Mouse (Mus musculus) splenic B cell, adult 2 months (primary cell): ENCODE measurements around the gene Fam219b.

Source experiments
- DNase-seq: peaks from one replicate; pipeline ENCODE4 v3.0.0-alpha.2; 2011; ENCODE audit warnings: low read depth, low spot score
- H3K27me3 ChIP-seq: 2 replicates; pipeline ENCODE4 v1.6.1; 2012; ENCODE audit warnings: mild to moderate bottlenecking, low read length, moderate library complexity, mixed read lengths; ENCODE audit not compliant: control insufficient read depth, poor library complexity, insufficient read depth, severe bottlenecking
- H3K36me3 ChIP-seq: 2 replicates; pipeline ENCODE4 v1.6.1; 2012; ENCODE audit warnings: mild to moderate bottlenecking, low read length, moderate library complexity, mixed read lengths; ENCODE audit not compliant: control insufficient read depth, poor library complexity, insufficient read depth, severe bottlenecking

The Fam219b gene

DNA sequence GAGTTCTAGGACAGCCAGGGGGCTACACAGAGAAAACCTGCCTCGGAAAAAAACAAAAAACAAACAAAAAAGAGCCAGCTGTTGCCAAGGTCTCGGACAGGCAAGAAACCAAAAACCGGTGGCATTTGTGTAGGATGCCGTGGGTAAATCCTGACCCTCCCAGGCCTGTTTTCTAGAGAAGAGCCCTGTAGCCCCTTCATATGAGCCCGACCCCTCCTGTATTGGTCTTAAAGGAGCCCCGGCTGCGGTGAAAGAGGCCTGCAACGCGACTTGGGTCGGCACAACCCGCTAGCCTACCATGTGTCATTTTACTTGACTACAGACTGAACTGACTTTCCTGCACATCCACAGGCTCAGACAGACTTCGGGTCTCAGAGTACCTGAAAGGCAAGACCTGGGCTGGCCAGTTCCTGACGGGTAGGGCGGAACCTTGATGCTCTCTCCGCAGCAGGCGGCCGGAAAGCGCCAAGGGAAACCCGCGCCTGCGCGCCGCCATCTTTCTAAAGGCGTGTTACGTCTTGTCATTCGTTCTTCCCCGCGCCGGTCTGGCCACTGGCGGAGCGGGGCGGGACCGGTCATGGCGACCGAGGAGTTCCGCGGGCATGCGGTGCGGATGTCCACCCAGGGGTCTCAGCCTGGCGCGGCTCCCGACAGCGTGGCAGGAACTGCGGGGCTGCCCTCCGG lies at the start of gene Fam219b:
Fam219b (plus strand) TSS at position 485 of the 684 bp plus-strand sequence.
- Histone ChIP-seq H3K36me3 (peaks cover 7% of the 10 kb centered on the region; the same call in 1 of the 2 replicates), H3K27me3 (no peaks in the 10 kb centered on the region)
- peak; percentile 87 for DNase-seq

GRCm38 (mm10) chr9:57487807-57488206 lies 49.5 kb upstream of the Fam219b start:
- no peak for DNase-seq
- Histone ChIP-seq H3K36me3 (no peaks in the 10 kb centered on the region), H3K27me3 (no peaks in the 10 kb centered on the region)

GRCm38 (mm10) chr9:57493532-57493931 lies 43.8 kb upstream of the Fam219b start:
- no peak for DNase-seq
- no peaks in the 10 kb centered on the region for H3K36me3 ChIP-seq

GRCm38 (mm10) chr9:57494970-57495369 lies 42.4 kb upstream of the Fam219b start:
- no peaks in the 10 kb centered on the region for H3K36me3 ChIP-seq
- H3K27me3 ChIP-seq = no peaks in the 10 kb centered on the region
- no peak for DNase-seq

More at GRCm38 (mm10) chr9:57493532-57493931, 43.8 kb upstream of the Fam219b start:
- H3K27me3 ChIP-seq = no peaks in the 10 kb centered on the region

DNA sequence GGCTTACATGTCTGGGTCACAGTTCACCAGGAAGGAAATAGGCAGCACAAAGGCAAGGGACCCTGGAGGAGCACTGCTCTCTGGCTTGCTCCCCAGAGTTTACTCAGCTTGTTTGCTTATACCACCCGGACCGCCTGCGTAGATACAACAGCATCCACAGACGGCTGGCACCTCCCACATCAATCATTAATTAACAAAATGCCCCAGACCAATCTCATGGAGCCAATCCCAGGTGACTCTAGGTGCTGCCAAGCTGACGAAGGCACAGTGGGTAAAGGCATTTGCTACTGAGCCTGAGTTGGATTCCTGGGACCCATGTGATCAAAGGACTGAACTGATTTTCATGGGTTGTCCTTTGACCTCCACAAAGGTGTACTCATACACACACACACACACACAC lies 40.1 kb upstream of the Fam219b start:
- Histone ChIP-seq H3K27me3 (no peaks in the 10 kb centered on the region), H3K36me3 (no peaks in the 10 kb centered on the region)
- no peak for DNase-seq

DNA sequence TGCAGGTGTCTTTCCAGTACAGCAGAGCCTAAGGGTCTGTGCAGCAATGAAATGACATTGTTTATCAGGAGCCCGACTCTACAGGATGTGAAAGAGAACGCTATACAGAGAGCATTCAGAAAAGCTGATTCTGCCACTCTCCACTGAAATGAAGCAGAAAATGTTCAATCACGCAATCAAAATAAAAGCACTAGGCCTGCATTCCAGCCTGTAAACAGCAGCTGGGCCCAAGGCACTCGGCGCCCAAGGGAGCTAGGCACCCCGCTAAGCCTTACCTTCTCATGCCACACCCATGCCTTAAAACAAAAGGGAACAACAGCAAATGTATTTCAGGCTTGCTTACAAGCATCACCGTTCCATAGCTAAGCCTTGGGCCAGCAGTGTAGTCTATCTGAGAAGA lies 38.8 kb upstream of the Fam219b start:
- DNase-seq = no peak
- no peaks in the 10 kb centered on the region for H3K27me3 ChIP-seq
- no peaks in the 10 kb centered on the region for H3K36me3 ChIP-seq

GRCm38 (mm10) chr9:57501452-57501851 lies 35.9 kb upstream of the Fam219b start:
- H3K27me3 ChIP-seq = peaks cover 2% of the 10 kb centered on the region; the same call in 1 of the 2 replicates
- no peak for DNase-seq
- H3K36me3 ChIP-seq = no peaks in the 10 kb centered on the region

DNA sequence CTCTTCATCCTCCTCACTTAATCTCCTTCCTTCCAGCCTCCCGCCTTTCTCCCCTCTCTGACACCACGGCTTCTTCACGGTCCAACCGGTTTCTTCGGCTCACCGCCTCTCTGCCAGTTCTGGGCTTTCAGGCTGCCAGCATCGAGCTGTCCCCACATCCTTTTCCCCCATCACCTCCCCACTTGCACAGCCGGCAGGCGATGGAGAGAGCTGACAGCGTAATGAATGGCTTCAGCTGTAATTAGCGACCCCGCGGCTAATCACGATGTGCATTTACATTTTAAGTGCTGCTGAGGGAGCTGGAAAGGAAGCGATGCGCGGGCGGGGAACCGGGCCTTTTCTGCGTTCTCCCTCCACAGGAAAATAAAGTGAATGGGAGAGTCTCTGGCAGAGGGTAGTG lies 35.5 kb upstream of the Fam219b start:
- H3K27me3 ChIP-seq = peaks cover 2% of the 10 kb centered on the region; the same call in 1 of the 2 replicates
- no peaks in the 10 kb centered on the region for H3K36me3 ChIP-seq
- DNase-seq = no peak

DNA sequence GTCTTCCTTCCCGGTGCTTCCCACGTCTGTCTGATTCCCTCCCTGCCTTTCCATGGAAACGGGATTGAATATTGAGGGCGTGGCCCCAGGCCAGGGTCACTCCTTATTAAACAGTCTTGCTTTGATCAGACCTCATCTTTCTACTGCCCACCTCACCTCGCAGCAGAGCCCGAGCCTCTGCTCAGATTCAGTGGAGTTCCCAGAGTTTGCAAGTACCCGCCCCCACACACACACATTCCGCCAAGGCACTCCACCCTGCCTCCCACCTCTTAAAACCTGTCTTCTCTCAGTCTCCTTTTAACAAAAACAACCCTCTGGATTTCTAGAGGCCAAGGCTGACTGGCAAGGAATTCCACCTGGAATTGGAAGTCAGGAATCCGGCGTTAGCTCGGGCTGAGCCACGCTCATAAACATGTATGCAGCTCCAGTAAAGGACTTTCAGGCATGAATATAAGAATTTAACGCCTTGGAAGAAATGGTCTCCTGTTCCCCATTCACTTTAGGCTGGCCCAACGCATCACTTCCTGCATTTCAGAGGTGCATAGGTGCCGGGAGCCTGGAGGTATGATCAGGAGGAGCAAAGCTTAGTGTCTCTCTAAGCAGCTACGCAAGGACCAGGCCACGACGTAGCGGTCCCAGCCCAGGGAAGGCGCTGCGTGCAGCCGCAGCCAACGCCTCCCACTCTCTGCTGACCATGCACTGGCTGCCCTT lies 34.3 kb upstream of the Fam219b start:
- Histone ChIP-seq H3K27me3 (peaks cover 2% of the 10 kb centered on the region; the same call in 1 of the 2 replicates), H3K36me3 (no peaks in the 10 kb centered on the region)
- DNase-seq = no peak

- Histone ChIP-seq H3K36me3 (no peaks in the 10 kb centered on the region), H3K27me3 (peaks cover 2% of the 10 kb centered on the region; the same call in 1 of the 2 replicates)
- DNase-seq = no peak
Measured at GRCm38 (mm10) chr9:57503622-57504380, 33.5 kb upstream of the Fam219b start, which contains the start of gene Rpp25. TSS of gene Rpp25 (plus strand) at chr9:57504026.

- DNase-seq = peak; percentile 78
- no peaks in the 10 kb centered on the region for H3K36me3 ChIP-seq
- peaks cover 2% of the 10 kb centered on the region; the same call in 1 of the 2 replicates for H3K27me3 ChIP-seq
Measured at GRCm38 (mm10) chr9:57504381-57504700, 33.0 kb upstream of the Fam219b start.

- Histone ChIP-seq H3K27me3 (peaks cover 2% of the 10 kb centered on the region; the same call in 1 of the 2 replicates), H3K36me3 (no peaks in the 10 kb centered on the region)
- DNase-seq = no peak
Measured at GRCm38 (mm10) chr9:57504891-57505290, 32.4 kb upstream of the Fam219b start.

DNA sequence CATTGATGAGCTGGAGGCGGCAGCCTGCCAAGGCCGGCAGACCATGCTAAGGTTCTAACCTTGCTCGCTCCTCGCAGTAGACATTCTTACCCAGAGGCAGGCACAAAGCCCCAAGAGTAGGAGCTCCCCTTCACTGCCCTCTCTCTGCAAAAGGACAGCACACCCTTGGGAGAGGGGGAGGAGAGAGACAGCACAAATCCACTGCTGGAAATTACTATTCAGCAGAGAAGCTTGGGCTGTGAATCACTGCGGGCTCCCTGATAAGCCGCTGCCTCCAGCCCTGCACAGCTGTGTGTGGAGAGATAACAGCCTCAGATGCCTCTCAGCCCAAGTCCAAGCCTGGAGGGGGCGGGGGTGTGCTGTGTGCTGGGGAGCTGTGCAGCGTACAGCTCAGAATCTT lies 31.6 kb upstream of the Fam219b start:
- DNase-seq = no peak
- peaks cover 2% of the 10 kb centered on the region; the same call in 1 of the 2 replicates for H3K27me3 ChIP-seq
- H3K36me3 ChIP-seq = no peaks in the 10 kb centered on the region

DNA sequence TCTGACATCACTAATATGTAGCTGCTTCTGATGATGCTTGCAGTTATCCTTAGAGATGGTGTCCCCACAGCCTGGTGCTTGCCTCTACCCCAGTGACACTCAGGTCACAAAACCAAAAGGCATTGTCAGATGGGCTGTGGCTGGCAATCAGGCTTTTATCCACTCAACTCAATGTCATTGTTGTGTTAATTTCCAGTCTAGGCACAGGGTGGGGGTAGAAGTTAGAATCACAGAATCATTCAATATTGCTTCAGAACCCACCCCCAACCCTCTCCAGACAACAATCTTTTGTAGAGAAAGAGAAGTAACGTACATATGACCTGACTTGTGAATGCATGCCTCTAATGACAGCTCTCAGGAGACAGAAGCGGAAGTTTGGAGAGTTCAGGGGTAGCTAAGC lies 26.8 kb upstream of the Fam219b start:
- no peak for DNase-seq
- H3K27me3 ChIP-seq = peaks cover 1% of the 10 kb centered on the region; the same call in 1 of the 2 replicates
- H3K36me3 ChIP-seq = no peaks in the 10 kb centered on the region

GRCm38 (mm10) chr9:57517113-57517512 lies 20.2 kb upstream of the Fam219b start:
- no peaks in the 10 kb centered on the region for H3K36me3 ChIP-seq
- peak; percentile 87 for DNase-seq
- H3K27me3 ChIP-seq = no peaks in the 10 kb centered on the region
